Mouse (Mus musculus): ENCODE measurements around the gene Itgb5.

DNA sequence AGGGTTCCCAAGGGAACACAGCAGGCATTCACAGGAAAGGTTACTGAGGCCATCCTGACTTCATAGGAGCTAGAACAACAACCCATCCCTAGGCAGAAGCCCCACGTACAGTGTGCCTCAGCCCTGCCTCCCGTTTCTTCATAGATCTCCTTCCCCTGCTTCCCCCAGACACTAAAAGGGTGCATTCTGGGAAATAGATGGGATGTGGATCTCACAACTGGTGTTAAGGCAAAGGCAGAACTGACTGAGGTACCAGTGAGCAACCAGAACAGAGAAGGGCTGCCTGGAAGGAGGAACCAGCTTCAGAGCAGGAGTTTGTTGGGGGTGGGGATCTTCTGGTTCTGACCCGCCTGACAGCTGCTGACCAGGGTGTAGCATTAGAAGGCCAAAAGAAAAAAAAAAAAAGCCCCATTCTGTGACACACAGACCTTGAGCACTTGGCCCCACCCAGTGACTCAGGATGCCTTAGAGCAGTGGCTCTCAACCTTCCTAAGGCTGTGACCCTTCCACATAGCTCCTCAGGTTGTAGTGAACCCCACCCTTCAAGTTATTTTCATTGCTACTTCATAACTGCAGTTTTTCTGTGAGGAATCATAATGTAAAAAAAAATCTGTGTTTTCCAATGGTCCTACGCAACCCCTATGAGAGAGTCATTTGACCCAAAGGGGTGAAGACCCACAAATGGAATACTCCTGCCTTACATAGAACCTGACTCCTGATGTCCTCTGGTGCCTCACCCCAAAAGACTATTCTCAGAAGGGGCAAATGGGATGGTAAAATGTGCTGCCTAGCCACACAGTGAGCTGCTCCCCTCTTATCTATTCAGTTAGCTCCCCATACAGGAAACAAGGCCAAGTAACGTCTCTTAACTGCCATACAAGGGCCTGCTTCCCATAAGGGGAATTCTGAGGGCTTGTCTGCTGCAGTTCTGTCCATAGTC, 47.4 kb upstream of the Itgb5 start:
- TF ChIP-seq CTCF (IDR thresholded peaks at IDR 0.05; ENCODE audit: extremely low read depth, insufficient read depth, low read length) (no peak), POLR2A (IDR thresholded peaks at IDR 0.05; ENCODE audit: extremely low read depth, insufficient read depth, low read length) (no peak)
